Mouse (Mus musculus): ENCODE measurements around the gene Cd109. TPM values are rescaled to one million over a fixed set of nuclear protein-coding genes. Genes with fewer than 3 reads are reported as not detected.

The Cd109 gene
- total and polyA plus RNA-seq, 2 experiments from 2014 or later, result 3.3 to 6.5 TPM

GRCm38 (mm10) chr9:78587218-78587883, 28.0 kb upstream of the Cd109 start:
- WGBS, result under 1% methylated on average over 31 of the region's 31 CpGs
- Histone ChIP-seq H3K27me3 (ENCODE audit: control insufficient read depth, insufficient read depth, low read length) (no peaks in the 10 kb centered on the region), H3K4me3 (ENCODE audit: low read depth, low read length) (peak overlapping the region; percentile 83), H3K9me3 (replicated peaks; ENCODE audit: control insufficient read depth, low read length) (no peaks in the 10 kb centered on the region), H3K4me2 (ENCODE audit: low read depth, low read length) (peak overlapping the region; percentile 90), H3K4me1 (ENCODE audit: control insufficient read depth, insufficient read depth) (0 out of 2 replicates have a peak, but pooled peaks cover 6% of the 10 kb centered on the region), H3K9ac (replicated peaks; ENCODE audit: low read depth, low read length) (peak overlapping the region; percentile 75), H3K36me3 (replicated peaks; ENCODE audit: control insufficient read depth, insufficient read depth, low read length) (no peaks in the 10 kb centered on the region), H3K27ac (ENCODE audit: low read depth) (peak overlapping the region; percentile 58; the same call in 1 of the 2 replicates)
- DNase-seq (ENCODE audit: low spot score) (peak; percentile 30), ATAC-seq (ENCODE audit: insufficient read depth, low read depth) (peak; percentile 39)
- no peak for TF ChIP-seq EP300 (IDR thresholded peaks at IDR 0.05; ENCODE audit: low read depth)
- no peak for TF ChIP-seq CTCF (IDR thresholded peaks at IDR 0.05; ENCODE audit: low read depth)

- TF ChIP-seq CTCF (IDR thresholded peaks at IDR 0.05; ENCODE audit: low read depth), result 0 out of 2 replicates have a peak, but pooled peaks have one; percentile 10
- TF ChIP-seq EP300 (IDR thresholded peaks at IDR 0.05; ENCODE audit: low read depth), result peak; percentile 74
- peak; percentile 94 for DNase-seq (ENCODE audit: low spot score)
These were observed 27.4 kb upstream of the Cd109 start, which contains the start of gene Slc17a5 for GRCm38 (mm10) chr9:78587914-78588313. TSS of gene Slc17a5 (minus strand) at chr9:78588041.

GRCm38 (mm10) chr9:78588411-78589033, 26.8 kb upstream of the Cd109 start:
- H3K27me3 ChIP-seq (ENCODE audit: control insufficient read depth, insufficient read depth, low read length), result no peaks in the 10 kb centered on the region
- peak overlapping the region; percentile 23 for H3K27ac ChIP-seq (ENCODE audit: low read depth)
- H3K4me2 ChIP-seq (ENCODE audit: low read depth, low read length), result peak overlapping the region; percentile 90
- H3K9me3 ChIP-seq (replicated peaks; ENCODE audit: control insufficient read depth, low read length), result no peaks in the 10 kb centered on the region
- 66% methylated on average over 10 of the region's 10 CpGs for WGBS
- peak overlapping the region; percentile 83 for H3K4me3 ChIP-seq (ENCODE audit: low read depth, low read length)
- 0 out of 2 replicates have a peak, but pooled peaks have one; percentile 12 for ATAC-seq (ENCODE audit: insufficient read depth, low read depth)
- 0 out of 2 replicates have a peak, but pooled peaks cover 6% of the 10 kb centered on the region for H3K4me1 ChIP-seq (ENCODE audit: control insufficient read depth, insufficient read depth)
- H3K36me3 ChIP-seq (replicated peaks; ENCODE audit: control insufficient read depth, insufficient read depth, low read length), result no peaks in the 10 kb centered on the region
- no peak for DNase-seq (ENCODE audit: low spot score)
- H3K9ac ChIP-seq (replicated peaks; ENCODE audit: low read depth, low read length), result no peak overlapping the region; the same call in 1 of the 2 replicates
- TF ChIP-seq EP300 (IDR thresholded peaks at IDR 0.05; ENCODE audit: low read depth), result no peak
- no peak for TF ChIP-seq CTCF (IDR thresholded peaks at IDR 0.05; ENCODE audit: low read depth)

More at GRCm38 (mm10) chr9:78587914-78588313, 27.4 kb upstream of the Cd109 start, which contains the start of gene Slc17a5:
- Histone ChIP-seq H3K9ac (replicated peaks; ENCODE audit: low read depth, low read length) (peak within 1 kb of the TSS; percentile 75), H3K4me3 (ENCODE audit: low read depth, low read length) (peak within 1 kb of the TSS; percentile 83), H3K27me3 (ENCODE audit: control insufficient read depth, insufficient read depth, low read length) (no peaks in the 10 kb centered on the region), H3K36me3 (replicated peaks; ENCODE audit: control insufficient read depth, insufficient read depth, low read length) (no peaks in the 10 kb centered on the region), H3K27ac (ENCODE audit: low read depth) (peak within 1 kb of the TSS; percentile 58), H3K4me2 (ENCODE audit: low read depth, low read length) (peak within 1 kb of the TSS; percentile 90), H3K9me3 (replicated peaks; ENCODE audit: control insufficient read depth, low read length) (no peaks in the 10 kb centered on the region), H3K4me1 (ENCODE audit: control insufficient read depth, insufficient read depth) (0 out of 2 replicates have a peak, but pooled peaks cover 6% of the 10 kb centered on the region)
- peak; percentile 99 for ATAC-seq (ENCODE audit: insufficient read depth, low read depth)
- WGBS, result under 1% methylated on average over 27 of the region's 27 CpGs

- ATAC-seq (ENCODE audit: insufficient read depth, low read depth) (no peak), DNase-seq (ENCODE audit: low spot score) (no peak)
- H3K4me2 ChIP-seq (ENCODE audit: low read depth, low read length), result no peak overlapping the region
- H3K4me1 ChIP-seq (ENCODE audit: control insufficient read depth, insufficient read depth), result 0 out of 2 replicates have a peak, but pooled peaks cover 6% of the 10 kb centered on the region
- no peak overlapping the region for H3K27ac ChIP-seq (ENCODE audit: low read depth)
- H3K27me3 ChIP-seq (ENCODE audit: control insufficient read depth, insufficient read depth, low read length), result no peaks in the 10 kb centered on the region
- TF ChIP-seq CTCF (IDR thresholded peaks at IDR 0.05; ENCODE audit: low read depth) (no peak), EP300 (IDR thresholded peaks at IDR 0.05; ENCODE audit: low read depth) (no peak)
- no peak overlapping the region for H3K4me3 ChIP-seq (ENCODE audit: low read depth, low read length)
- H3K9me3 ChIP-seq (replicated peaks; ENCODE audit: control insufficient read depth, low read length), result no peaks in the 10 kb centered on the region
- 97% methylated on average over 2 of the region's 2 CpGs for WGBS
- no peaks in the 10 kb centered on the region for H3K36me3 ChIP-seq (replicated peaks; ENCODE audit: control insufficient read depth, insufficient read depth, low read length)
- no peak overlapping the region for H3K9ac ChIP-seq (replicated peaks; ENCODE audit: low read depth, low read length)
These were observed 24.9 kb upstream of the Cd109 start for GRCm38 (mm10) chr9:78590471-78590870.

- Histone ChIP-seq H3K9ac (replicated peaks; ENCODE audit: low read depth, low read length) (no peak overlapping the region), H3K4me2 (ENCODE audit: low read depth, low read length) (no peak overlapping the region), H3K36me3 (replicated peaks; ENCODE audit: control insufficient read depth, insufficient read depth, low read length) (no peaks in the 10 kb centered on the region), H3K27me3 (ENCODE audit: control insufficient read depth, insufficient read depth, low read length) (no peaks in the 10 kb centered on the region), H3K9me3 (replicated peaks; ENCODE audit: control insufficient read depth, low read length) (no peaks in the 10 kb centered on the region), H3K4me1 (ENCODE audit: control insufficient read depth, insufficient read depth) (no peaks in the 10 kb centered on the region), H3K27ac (ENCODE audit: low read depth) (no peak overlapping the region), H3K4me3 (ENCODE audit: low read depth, low read length) (no peak overlapping the region)
- TF ChIP-seq CTCF (IDR thresholded peaks at IDR 0.05; ENCODE audit: low read depth) (no peak), EP300 (IDR thresholded peaks at IDR 0.05; ENCODE audit: low read depth) (no peak)
- ATAC-seq (ENCODE audit: insufficient read depth, low read depth) (no peak), DNase-seq (ENCODE audit: low spot score) (no peak)
- 69% methylated on average over 3 of the region's 3 CpGs for WGBS
These were observed 20.1 kb upstream of the Cd109 start for GRCm38 (mm10) chr9:78595257-78595656.

All from heart, postnatal 0 days (tissue).